Mouse (Mus musculus) olfactory bulb, adult 2 months (tissue): ENCODE data around the gene Morc4. TPM values are rescaled to one million over a fixed set of nuclear protein-coding genes. Genes with fewer than 3 reads are reported as not detected.

Experiments
- H3K27ac ChIP-seq: fragments of 200-500 bp; 2 replicates; pipeline ENCODE4 v1.5.1; 2012; ENCODE audit warnings: low read depth, low read length; ENCODE audit not compliant: insufficient read depth
- H3K4me1 ChIP-seq: fragments of 200-500 bp; 2 replicates; pipeline ENCODE4 v1.6.1; 2012; ENCODE audit warnings: low read length; ENCODE audit not compliant: control insufficient read depth, insufficient read depth
- H3K4me3 ChIP-seq: fragments of 200-500 bp; 2 replicates; pipeline ENCODE4 v1.5.1; 2012; ENCODE audit warnings: mild to moderate bottlenecking, low read depth, low read length, moderate library complexity; ENCODE audit not compliant: insufficient read depth
- CTCF ChIP-seq: fragments of 200-500 bp; IDR thresholded peaks from 2 replicates; pipeline ENCODE4 v1.5.1; 2012; ENCODE audit warnings: low read depth, mild to moderate bottlenecking, low read length, moderate library complexity; ENCODE audit not compliant: insufficient read depth
- POLR2A ChIP-seq: fragments of 200-500 bp; IDR thresholded peaks from 2 replicates; pipeline ENCODE4 v1.6.1; 2012; ENCODE audit warnings: mild to moderate bottlenecking, low read depth, low read length, moderate library complexity; ENCODE audit not compliant: insufficient read depth
- WGBS: fragments of 180-500 bp; shearing (Covaris S2); methylation state at CpG from one replicate; pipeline ENCODE4 v1.1.7; 2018; 5-methylcytosine and 5-hydroxymethylcytosine counted together
- polyA plus RNA-seq: library from polyadenylated mRNA; stranded (reverse); fragments of >200 nt; gene quantifications from 2 replicates; pipeline ENCODE4 v1.2.4, GENCODE M21; 2012; ENCODE audit warnings: low replicate concordance; ENCODE audit not compliant: missing spikeins, insufficient read depth, insufficient read length

The Morc4 gene
- polyA plus RNA-seq, 1 experiment = not detected

- WGBS = 68% methylated on average over 6 of the region's 6 CpGs
- TF ChIP-seq POLR2A = no peak
- no peak for TF ChIP-seq CTCF
- Histone ChIP-seq H3K4me1 (no peaks in the 10 kb centered on the region), H3K4me3 (no peak overlapping the region), H3K27ac (no peak overlapping the region)
Observed at GRCm38 (mm10) chrX:139841091-139841490, 30.4 kb downstream of the Morc4 start.

- Histone ChIP-seq H3K4me3 (no peak overlapping the region), H3K27ac (no peak overlapping the region), H3K4me1 (no peaks in the 10 kb centered on the region)
- no peak for TF ChIP-seq POLR2A
- TF ChIP-seq CTCF = no peak
- WGBS = 42% methylated on average over 3 of the region's 3 CpGs
Observed at GRCm38 (mm10) chrX:139839057-139839456, 32.4 kb downstream of the Morc4 start.

DNA sequence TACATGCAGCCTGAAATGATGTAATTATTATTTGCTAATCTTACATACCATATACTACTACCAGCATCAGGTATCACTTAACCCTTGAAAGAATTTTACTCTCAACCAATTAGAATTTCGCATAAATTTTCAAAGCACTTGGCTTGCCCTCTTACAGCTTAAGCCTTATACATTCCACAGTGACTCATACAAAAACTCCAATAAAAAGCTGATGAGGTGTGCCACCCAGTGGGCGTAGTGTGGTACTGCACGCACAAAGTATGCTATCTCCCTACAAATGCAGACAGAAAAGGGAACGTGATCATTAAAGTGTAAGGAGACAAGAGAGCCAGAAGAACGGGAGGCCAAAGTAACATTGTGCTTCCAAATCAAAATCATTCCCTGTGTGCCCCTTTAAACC, 39.0 kb downstream of the Morc4 start:
- TF ChIP-seq POLR2A = no peak
- no peak for TF ChIP-seq CTCF
- WGBS = 12% methylated on average over 5 of the region's 5 CpGs

DNA sequence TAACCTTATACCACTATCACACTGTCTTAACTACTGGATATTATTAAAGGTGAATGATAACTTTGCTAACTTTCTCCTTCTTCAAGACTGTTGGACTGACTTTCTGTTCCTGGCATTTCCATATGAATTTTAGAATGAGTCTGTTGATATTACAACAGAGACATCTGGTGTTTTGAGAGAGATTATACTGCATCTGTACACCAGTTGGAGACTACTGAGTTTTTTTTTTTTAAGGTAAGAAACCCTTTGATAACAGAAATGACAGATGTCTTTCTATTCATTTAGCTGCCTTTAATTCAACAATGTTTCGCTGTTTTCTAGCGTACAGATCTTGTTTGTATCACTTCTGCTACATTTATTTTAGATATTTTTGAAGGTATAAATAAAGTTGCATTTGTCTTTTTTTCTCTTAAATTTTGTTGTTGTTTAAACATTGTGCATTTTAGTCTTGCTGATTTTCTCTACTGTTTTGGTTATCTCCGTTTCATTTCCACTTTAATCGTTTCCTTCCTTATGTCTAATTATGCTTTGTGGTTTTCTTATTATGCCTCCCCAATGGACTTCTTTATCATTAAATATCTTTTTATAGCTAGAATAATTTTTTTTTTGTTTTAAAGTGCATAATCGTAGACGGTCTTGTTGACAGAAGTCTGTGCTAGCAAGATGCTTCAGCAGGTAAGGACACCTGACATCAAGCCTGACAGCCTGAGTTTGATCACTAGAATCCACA, 42.9 kb downstream of the Morc4 start:
- Histone ChIP-seq H3K4me1 (no peaks in the 10 kb centered on the region), H3K4me3 (no peak overlapping the region), H3K27ac (no peak overlapping the region)
- TF ChIP-seq CTCF = no peak
- TF ChIP-seq POLR2A = no peak
- 87% methylated on average over 6 of the region's 6 CpGs for WGBS

More for the DNA sequence above, 39.0 kb downstream of the Morc4 start:
- H3K4me3 ChIP-seq = no peak overlapping the region
- no peaks in the 10 kb centered on the region for H3K4me1 ChIP-seq
- no peak overlapping the region for H3K27ac ChIP-seq

DNA sequence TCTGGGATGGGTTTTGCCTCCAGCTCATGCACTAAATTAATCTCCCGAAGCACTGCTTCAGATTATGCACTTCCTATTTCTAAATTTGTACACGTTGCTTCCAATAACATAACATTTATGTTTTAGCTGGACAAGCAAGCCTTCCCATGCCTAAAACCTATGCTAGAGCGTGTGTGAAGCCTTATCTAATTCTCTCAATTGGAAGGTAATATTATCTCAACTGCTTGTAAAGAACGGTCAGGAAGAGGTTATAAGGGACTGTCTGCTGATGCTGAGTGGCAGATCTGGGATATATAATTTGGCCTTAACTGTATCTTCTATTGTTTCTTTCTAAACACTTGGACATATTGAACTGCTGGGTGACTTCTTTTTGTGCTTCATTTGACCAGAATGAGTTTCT, 44.6 kb downstream of the Morc4 start:
- TF ChIP-seq POLR2A = no peak
- TF ChIP-seq CTCF = no peak
- H3K27ac ChIP-seq = no peak overlapping the region
- 91% methylated on average over 4 of the region's 4 CpGs for WGBS
- H3K4me3 ChIP-seq = no peak overlapping the region
- no peaks in the 10 kb centered on the region for H3K4me1 ChIP-seq

GRCm38 (mm10) chrX:139825402-139825801, 46.1 kb downstream of the Morc4 start:
- Histone ChIP-seq H3K4me1 (no peaks in the 10 kb centered on the region), H3K4me3 (no peak overlapping the region), H3K27ac (no peak overlapping the region)
- TF ChIP-seq CTCF (no peak), POLR2A (no peak)
- WGBS = 75% methylated on average over 1 of the region's 1 CpGs

- no peak overlapping the region for H3K27ac ChIP-seq
- H3K4me3 ChIP-seq = no peak overlapping the region
- H3K4me1 ChIP-seq = no peaks in the 10 kb centered on the region
- 74% methylated on average over 5 of the region's 5 CpGs for WGBS
- TF ChIP-seq CTCF (no peak), POLR2A (no peak)
Observed at GRCm38 (mm10) chrX:139815201-139815600, 56.3 kb downstream of the Morc4 start.

DNA sequence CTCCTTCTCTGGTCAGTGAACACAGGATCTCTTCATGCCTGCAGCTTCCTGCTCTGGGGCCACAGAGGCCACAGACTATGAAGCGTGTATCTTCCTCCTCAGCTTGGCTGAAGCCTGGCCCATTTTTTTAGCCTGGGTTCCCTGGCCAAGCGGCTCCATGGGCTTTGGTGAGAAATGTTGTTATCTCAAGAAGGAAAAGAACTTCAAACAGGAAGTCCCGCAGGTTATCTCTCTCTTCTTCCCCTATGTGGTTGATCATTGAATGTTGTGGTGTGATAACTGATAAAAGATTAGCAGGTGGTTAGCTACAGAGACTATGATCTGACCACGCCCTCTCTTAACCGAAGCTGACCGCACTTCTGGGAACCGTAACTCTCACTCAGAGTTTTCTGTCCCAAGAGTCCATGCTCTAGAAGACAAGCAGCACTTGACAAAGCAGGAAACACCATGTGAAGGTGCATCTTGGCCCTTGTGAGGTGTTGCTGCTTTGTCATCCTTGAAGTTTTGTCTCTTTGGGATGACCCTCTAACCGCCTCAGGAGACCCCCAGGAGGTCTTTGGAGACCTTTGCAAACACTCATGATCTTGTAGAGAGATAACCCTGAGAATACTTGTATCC, 57.4 kb downstream of the Morc4 start:
- Histone ChIP-seq H3K27ac (no peak overlapping the region), H3K4me1 (no peaks in the 10 kb centered on the region), H3K4me3 (no peak overlapping the region)
- 94% methylated on average over 8 of the region's 8 CpGs for WGBS
- TF ChIP-seq CTCF (no peak), POLR2A (no peak)

- no peak overlapping the region for H3K27ac ChIP-seq
- no peak overlapping the region for H3K4me3 ChIP-seq
- H3K4me1 ChIP-seq = 0 out of 2 replicates have a peak, but pooled peaks cover 2% of the 10 kb centered on the region
- 79% methylated on average over 9 of the region's 9 CpGs for WGBS
- TF ChIP-seq CTCF = no peak
- TF ChIP-seq POLR2A = no peak
Observed at GRCm38 (mm10) chrX:139813299-139814002, 58.0 kb downstream of the Morc4 start.
